Mouse (Mus musculus) Muller cell, postnatal 12 days (primary cell): ENCODE results near the gene Atp2b2.

ENCODE experiments used
- DNase-seq: peaks from one replicate; pipeline ENCODE4 v3.0.0-alpha.2; 2015; ENCODE audit errors: inconsistent ontology term

The Atp2b2 gene

GRCm38 (mm10) chr6:113890023-113890857 is 152.2 kb downstream of the Atp2b2 start:
- no peak for DNase-seq

DNA sequence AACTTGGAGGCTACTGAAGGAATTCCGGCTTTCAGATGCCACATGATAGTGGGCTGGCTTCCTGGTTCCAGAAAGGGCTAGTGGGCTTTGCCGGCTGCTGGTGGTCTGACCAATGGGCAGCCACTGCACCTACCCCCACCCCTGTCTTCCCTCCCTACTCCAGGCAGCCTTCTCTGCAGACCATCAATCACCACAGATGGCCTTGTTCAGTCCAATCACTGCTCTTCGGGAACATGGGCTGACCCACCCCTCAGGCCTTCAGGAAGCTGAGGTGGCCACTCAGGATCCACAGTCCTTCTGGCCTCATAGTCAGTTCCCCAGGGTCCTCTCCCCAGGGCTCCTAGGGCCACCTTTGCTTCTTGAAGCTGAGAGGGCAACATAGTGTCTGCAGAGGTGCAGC is 153.2 kb downstream of the Atp2b2 start:
- no peak for DNase-seq

GRCm38 (mm10) chr6:113886886-113887285 is 155.5 kb downstream of the Atp2b2 start:
- DNase-seq = no peak

- no peak for DNase-seq
Measured at GRCm38 (mm10) chr6:113884806-113885205, 157.6 kb downstream of the Atp2b2 start.

- DNase-seq = no peak
Measured at GRCm38 (mm10) chr6:113883225-113883624, 159.2 kb downstream of the Atp2b2 start.

GRCm38 (mm10) chr6:113882396-113882795 is 160.0 kb downstream of the Atp2b2 start:
- DNase-seq = no peak

GRCm38 (mm10) chr6:113881561-113882243 is 160.7 kb downstream of the Atp2b2 start:
- DNase-seq = peak; percentile 37

DNA sequence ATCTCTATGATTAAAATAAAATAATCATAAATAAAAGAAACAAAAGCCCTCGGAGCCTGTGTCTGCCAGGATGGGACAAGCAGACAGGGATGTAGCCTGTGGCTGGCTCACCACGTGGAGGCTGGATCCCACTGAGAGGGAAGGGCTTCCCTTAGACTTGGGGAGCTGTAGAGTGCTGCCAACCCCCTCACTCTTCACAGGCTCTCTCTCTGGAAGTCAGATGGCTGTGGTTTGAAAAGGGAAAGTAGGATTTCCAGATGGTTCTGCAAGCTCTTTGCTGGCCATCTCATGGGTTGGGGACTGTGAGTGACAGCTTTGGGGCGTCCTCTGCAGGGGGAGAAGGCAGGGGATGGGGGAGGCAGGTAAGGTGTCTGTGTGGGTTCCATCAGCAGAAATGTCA is 163.0 kb downstream of the Atp2b2 start:
- no peak for DNase-seq

- no peak for DNase-seq
Measured at GRCm38 (mm10) chr6:113878510-113879128, 163.8 kb downstream of the Atp2b2 start.

GRCm38 (mm10) chr6:113876585-113876984 is 165.8 kb downstream of the Atp2b2 start:
- DNase-seq = no peak

DNA sequence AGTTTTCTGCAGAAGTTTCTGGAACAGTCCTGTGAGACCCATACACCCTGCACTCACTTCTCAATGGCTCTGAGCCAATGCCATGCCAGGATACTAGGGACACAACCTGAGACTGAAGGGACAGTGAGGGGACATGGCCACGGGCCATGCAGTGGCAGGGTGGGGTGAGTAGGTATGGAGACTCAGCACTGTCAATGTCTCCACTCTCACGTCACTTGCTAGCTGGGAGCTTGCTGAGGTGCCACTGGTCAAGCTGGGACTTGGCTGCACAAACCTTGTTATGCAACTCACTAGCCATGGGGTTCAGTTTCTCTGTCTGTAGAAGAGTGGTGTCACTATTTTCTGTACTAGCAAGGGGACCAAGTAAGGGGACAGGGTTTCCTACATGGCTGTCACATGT is 167.2 kb downstream of the Atp2b2 start:
- DNase-seq = no peak

DNA sequence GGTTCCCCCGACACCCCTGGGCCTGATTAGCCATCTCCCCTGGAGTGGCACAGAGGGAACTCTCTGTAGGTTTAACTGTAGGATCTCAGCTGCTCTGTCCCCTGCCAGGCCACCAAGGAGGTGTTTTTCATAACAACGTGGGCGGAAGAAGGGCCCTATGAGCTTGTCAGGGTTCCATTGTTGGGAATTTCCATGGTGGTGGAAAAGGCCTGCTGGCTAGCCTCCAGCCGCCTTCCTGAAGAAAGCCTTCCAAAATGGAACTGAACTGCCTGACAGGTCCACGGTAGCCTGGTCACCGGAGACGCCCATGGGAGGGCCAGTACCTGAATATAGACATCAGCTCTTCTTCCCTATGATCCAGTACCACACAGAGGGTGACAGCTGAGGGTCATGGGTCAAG is 169.8 kb downstream of the Atp2b2 start:
- DNase-seq = no peak

DNA sequence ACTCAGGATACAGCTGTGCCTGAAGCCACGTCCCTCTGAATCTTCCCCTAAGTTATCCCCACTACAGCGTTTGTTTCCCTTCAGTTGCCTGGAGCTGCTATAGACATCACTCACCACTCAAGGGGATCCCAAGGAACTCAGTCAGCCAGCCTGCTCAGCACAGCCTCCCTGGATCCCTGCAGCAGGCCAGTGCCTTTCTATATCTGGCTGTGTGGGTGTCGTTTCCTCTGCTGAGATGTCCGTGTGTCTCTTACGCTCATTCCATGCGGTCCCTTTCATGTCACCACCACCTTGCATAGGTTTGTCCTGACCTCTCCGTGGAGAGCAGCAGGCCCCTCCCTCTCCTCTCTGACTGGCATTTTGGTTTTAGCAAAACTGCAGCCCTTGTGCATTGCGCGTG is 171.6 kb downstream of the Atp2b2 start:
- no peak for DNase-seq

DNA sequence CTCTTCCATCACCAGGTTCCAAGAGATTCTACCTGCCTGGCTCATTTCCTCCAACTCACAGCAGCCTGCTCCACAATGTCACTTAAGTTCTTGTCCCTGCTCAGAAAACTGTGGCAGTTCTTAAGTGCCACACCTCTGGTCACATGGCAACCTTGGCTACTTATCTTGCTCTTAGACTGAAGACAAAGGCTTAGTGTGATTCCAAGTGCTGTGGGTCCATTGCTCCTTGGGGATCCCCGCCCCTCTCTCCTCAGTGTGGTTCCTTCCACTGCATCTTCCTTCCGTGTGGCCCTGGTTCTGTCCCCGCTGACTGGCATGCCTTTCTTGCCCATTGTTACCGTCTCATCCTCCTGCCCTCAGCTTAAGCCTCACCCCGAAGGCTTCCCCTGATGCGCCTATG is 173.9 kb downstream of the Atp2b2 start:
- no peak for DNase-seq

- DNase-seq = no peak
Measured at GRCm38 (mm10) chr6:113865699-113866098, 176.7 kb downstream of the Atp2b2 start.

DNA sequence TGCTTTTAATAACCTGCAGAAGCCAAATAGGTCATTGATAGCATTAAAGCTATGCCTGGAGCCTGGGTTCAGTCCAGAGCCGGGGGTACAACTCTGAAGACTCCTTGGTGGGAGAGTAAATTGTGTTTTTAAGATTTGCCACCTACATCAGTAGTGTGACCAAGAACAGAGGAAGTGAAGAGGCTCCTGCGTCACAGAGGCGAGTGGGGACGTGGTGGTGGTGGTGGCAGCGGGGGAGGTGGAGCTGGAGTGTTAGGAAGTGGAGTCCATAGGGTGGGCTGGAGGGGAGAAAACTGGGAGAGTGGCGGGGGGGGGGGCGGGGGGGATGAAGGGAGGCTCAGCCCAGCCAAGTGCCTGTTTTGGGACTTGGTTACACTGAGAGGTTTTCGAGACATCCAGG is 177.6 kb downstream of the Atp2b2 start:
- no peak for DNase-seq

- DNase-seq = no peak
Measured at GRCm38 (mm10) chr6:113862955-113863354, 179.5 kb downstream of the Atp2b2 start.

- no peak for DNase-seq
Measured at GRCm38 (mm10) chr6:113861938-113862337, 180.5 kb downstream of the Atp2b2 start.

DNA sequence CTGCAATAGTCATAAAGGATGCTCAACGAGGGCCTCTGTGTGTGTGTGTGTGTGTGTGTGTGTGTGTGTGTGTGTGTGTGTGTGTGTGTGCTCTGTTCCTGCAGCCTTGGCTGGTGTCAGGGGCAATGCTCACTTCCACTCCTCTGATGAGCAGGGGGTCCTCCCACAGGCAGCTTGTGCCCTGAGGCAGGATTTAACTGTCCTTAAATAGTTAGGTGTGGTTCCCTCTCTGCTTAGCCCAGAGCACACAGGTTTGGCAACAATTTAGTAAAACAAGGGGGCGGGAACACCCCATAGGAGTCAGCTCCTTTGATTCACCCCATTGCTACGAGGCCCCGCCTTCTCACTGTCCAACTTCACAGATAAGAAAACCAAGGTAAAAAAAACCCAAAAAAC is 181.0 kb downstream of the Atp2b2 start:
- DNase-seq = no peak

- DNase-seq = peak; percentile 48
Measured at GRCm38 (mm10) chr6:113860735-113861374, 181.6 kb downstream of the Atp2b2 start.

DNA sequence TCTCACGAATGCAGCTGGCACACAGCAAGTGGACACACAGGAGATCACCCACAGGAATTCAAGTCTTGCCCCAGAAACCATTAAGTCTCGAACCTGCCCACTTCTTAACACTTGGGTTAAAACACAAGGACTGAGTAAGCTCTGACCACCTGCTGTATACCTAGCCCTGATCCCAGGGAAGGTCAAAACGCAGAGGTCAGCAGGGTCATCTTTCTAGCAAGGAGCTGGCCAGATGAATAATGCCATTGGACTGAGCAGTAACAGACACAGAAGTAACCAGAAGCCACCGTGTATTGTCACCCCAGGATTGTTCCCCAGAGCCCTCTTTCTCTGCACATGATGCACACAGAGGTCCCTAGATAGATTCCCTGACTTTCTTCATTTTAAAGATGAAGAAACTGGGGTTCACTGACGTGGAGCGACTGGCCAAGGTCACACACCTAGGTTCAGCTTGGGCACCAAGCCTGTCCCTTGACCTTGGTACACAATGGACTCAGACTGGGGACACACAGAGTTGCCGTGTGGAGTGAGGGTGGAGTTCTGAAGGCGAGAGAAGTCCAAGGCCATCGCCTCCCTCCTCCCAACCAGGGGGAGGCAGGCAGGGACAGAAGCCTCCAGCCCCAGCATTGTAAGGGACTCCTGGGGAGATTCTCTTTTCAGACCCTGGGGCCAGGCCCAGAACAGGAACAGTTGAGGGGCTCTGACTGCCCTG is 182.2 kb downstream of the Atp2b2 start:
- no peak for DNase-seq

- no peak for DNase-seq
Measured at GRCm38 (mm10) chr6:113858317-113858716, 184.1 kb downstream of the Atp2b2 start.
